Mouse (Mus musculus): ENCODE results near the gene Gabbr2.

Gene Gabbr2

GRCm38 (mm10) chr4:46758340-46759041 is 233.2 kb downstream of the Gabbr2 start:
- no peak for DNase-seq (ENCODE audit: low spot score)

- no peak for DNase-seq (ENCODE audit: low spot score)
These were observed 237.1 kb downstream of the Gabbr2 start for GRCm38 (mm10) chr4:46754407-46755194.

- DNase-seq (ENCODE audit: low spot score), result peak; percentile 36
These were observed 239.4 kb downstream of the Gabbr2 start for GRCm38 (mm10) chr4:46752306-46752705.

- no peak for DNase-seq (ENCODE audit: low spot score)
These were observed 242.7 kb downstream of the Gabbr2 start for GRCm38 (mm10) chr4:46749015-46749414.

GRCm38 (mm10) chr4:46747007-46747746 is 244.5 kb downstream of the Gabbr2 start:
- no peak for DNase-seq (ENCODE audit: low spot score)

- no peak for DNase-seq (ENCODE audit: low spot score)
These were observed 246.1 kb downstream of the Gabbr2 start for GRCm38 (mm10) chr4:46745536-46745935.

GRCm38 (mm10) chr4:46744583-46745155 is 247.0 kb downstream of the Gabbr2 start:
- DNase-seq (ENCODE audit: low spot score), result no peak

- DNase-seq (ENCODE audit: low spot score), result no peak
These were observed 249.1 kb downstream of the Gabbr2 start for GRCm38 (mm10) chr4:46742601-46743000.

- DNase-seq (ENCODE audit: low spot score), result no peak
These were observed 254.7 kb downstream of the Gabbr2 start for GRCm38 (mm10) chr4:46736910-46737511.

GRCm38 (mm10) chr4:46734906-46735305 is 256.8 kb downstream of the Gabbr2 start:
- no peak for DNase-seq (ENCODE audit: low spot score)

- DNase-seq (ENCODE audit: low spot score), result no peak
These were observed 260.1 kb downstream of the Gabbr2 start for GRCm38 (mm10) chr4:46731590-46731989.

GRCm38 (mm10) chr4:46729306-46730042 is 262.2 kb downstream of the Gabbr2 start:
- DNase-seq (ENCODE audit: low spot score), result no peak

- no peak for DNase-seq (ENCODE audit: low spot score)
These were observed 263.4 kb downstream of the Gabbr2 start for GRCm38 (mm10) chr4:46728231-46728630.

GRCm38 (mm10) chr4:46727153-46727552 is 264.5 kb downstream of the Gabbr2 start:
- no peak for DNase-seq (ENCODE audit: low spot score)

GRCm38 (mm10) chr4:46720821-46721557 is 270.7 kb downstream of the Gabbr2 start:
- DNase-seq (ENCODE audit: low spot score), result no peak

GRCm38 (mm10) chr4:46720070-46720469 is 271.6 kb downstream of the Gabbr2 start:
- DNase-seq (ENCODE audit: low spot score), result no peak

GRCm38 (mm10) chr4:46718624-46719023 is 273.0 kb downstream of the Gabbr2 start:
- DNase-seq (ENCODE audit: low spot score), result no peak

- no peak for DNase-seq (ENCODE audit: low spot score)
These were observed 274.5 kb downstream of the Gabbr2 start for GRCm38 (mm10) chr4:46717156-46717555.

- no peak for DNase-seq (ENCODE audit: low spot score)
These were observed 275.3 kb downstream of the Gabbr2 start for GRCm38 (mm10) chr4:46716361-46716760.

GRCm38 (mm10) chr4:46710523-46710922 is 281.1 kb downstream of the Gabbr2 start:
- DNase-seq (ENCODE audit: low spot score), result no peak

Data from T-cell, adult 2 months (primary cell).